Mouse (Mus musculus) cerebellum, adult 18-20 months (tissue): ENCODE results near the gene Tef.

Source experiments
- DNase-seq, 2 experiments: peaks; one replicate each; pipeline ENCODE4 v3.0.0; 2021

Tef gene

DNA sequence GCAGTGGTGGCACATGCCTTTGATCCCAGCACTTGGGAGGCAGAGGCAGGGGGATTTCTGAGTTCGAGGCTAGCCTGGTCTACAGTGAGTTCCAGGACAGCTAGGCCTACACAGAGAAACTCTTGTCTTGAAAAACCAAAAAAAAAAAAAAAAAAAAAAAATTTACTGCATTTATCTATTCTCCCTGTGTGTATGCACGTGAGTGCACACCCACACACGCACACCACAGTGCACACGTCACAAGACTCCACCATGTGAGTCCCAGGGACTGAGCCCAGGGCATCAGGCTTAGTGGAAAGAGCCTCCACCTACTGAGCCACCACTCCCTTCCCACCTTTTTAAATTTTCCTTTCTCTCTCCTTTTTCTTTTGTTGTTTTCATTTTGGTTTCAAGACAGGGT is 28.3 kb downstream of the Tef start:
- DNase-seq = no peak

DNA sequence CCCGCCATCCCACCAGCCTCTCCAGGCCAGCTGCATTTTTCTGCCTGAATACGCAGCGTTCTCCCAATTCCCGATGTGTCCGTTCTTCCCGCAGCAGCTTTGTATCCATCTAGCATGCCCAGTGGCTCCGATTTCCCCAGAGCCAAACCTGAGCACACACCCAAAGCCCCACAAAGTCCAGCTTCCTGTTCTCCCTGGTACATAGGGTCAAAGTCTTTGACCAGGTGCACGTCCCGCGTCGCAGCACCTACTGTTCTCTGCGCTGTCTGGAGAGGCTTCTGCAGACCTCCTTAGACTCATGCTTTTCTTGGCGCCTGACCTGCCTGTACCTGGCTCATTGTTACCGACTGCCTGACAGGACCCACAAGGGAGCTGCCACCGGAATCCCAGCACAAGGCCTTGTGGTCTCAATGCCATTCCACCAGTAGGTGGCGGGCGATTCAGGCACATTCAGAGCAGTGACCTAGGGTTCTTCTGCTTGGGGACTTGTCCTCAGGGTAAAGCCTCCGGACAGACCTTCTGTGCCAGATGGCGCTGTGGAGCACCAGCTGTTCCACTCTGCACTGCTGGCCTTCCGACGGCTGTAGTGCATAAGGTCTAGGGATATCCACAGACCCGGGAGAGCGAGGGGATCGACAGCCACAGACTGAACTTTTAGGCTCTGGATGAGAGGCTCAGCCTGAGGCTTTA is 29.1 kb downstream of the Tef start:
- peak; percentile 94 to 96 for DNase-seq

DNA sequence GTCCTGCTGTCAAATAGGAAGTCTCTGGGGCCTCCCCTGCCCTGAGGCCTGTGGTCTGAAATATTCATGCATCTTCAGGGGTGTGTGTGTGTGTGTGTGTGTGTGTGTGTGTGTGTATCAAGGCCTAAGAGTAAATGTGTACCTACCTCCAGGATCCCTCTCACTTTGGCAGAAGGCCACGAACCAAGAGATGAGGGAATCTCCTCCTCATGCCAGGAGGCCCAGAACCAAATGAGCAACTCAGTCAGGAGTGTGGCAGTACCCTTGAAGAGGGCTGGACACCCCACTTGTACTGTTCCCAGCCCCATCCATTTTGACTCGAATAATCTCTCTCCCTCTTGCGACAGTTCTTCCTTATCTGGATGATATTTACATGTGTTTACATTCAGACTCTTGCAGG is 30.0 kb downstream of the Tef start:
- DNase-seq = no peak

GRCm38 (mm10) chr15:81833481-81833880 is 31.3 kb downstream of the Tef start:
- DNase-seq = no peak

- DNase-seq = peak; percentile 62 to 66
Observed at GRCm38 (mm10) chr15:81834171-81834841, 32.1 kb downstream of the Tef start.

DNA sequence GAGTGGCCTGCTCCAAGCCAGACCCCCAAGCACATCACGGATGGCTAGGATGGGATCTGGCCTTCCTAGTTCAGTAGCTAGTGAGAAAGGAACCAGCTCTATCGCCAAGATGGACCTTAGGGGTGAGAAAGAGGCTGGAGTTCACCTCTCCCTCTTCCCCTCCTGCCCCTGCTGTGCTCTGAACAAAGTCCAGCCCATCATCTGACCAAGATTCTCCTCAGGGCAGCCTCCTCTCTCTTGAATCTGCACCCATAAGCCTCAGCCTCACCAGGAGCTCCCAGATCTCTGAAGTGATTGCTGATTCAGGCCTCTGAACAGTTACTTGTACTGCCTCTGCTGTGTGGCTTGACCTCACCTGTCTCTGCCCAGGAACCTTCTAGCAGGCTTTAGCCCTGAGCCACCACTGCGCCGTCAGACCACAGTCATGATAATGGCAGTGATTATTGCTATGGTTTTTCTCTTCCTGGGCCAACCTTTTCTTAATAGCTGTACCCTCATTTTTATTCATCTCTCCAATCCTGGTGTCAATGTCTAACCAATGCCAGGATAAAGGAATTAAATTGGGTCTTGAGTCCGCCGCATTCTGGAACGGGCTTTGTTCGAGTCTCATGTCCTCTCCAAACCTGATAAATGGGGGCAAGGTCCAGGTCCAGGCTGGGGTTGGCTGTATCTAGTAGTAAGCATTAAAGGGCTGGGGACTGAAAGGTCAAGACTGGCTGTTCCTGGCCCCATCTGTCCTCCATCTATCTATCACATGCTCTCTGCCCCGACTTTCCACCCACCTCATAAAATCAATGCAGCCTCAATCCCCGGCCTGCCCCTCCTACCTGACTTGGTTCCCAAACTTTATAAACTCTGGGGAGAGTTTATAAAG is 33.0 kb downstream of the Tef start:
- DNase-seq = peak in 1 of 2 experiments; percentile 29

DNA sequence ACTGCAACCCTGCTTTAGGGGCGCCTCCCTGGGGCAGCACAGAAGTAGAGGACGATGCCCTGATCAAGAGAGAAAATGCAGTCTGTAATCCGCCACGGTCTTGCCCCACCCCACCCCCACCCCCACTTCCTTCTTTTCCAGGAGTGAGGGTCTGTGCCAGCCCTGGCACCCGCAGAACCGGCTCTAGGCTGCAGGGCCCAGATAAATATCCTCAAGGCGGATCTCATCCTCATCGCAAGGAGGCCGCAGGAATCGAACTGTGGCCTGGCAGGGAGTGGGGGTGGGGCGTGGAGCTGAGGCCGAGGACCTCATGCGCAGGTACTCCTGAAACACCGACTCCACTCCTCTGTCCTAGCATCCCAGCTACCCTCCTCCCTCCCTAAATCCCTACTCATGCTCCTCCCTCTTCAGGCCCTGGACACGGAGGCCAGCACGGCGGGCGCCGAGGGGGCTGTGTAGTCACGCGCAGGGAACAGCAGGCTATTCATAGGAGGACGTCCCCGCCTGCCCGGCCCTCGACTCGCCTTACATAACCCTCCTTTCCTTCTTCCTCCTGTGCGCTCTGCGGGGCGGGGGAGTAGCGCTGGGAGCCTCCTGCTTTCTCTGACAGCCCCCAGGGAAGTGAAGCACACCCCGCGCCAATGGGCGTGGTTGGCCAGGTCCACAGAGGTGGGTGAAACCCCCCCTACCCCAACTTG is 34.1 kb downstream of the Tef start:
- DNase-seq = peak; percentile 88 to 91

- DNase-seq = peak in 1 of 2 experiments; percentile 54
Observed at GRCm38 (mm10) chr15:81836966-81837920, 35.0 kb downstream of the Tef start.

DNA sequence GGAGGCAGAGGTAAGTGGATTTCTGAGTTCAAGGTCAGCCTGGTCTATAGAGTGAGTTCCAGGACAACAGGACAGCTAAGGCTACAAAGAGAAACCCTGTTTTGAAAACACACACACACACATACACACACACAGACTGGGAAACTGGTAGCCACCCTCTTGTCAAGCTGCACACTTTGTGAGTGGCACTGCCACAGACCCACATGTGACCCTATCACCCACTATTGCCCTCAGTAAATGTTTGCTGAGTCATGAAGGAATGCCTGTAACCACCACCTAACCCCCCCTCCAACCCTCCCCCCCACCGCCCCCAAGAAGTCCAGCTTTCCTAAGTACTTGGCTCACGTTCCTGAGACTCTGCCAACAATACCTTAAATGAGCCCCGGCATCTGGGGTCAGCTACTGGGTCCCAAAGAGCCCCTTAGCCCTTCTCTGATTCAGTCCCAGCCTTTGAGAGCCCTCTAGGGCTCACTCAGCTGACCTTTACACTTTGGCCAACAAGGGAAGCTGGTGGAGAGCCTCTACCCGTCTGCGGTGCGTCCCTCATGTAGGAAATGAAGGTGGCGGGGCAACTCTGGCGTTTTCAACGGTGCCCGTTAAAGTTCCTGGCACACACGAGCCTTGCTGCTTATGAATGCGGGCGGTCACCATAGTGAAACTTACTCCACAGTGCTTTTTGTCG is 36.5 kb downstream of the Tef start:
- DNase-seq = no peak

GRCm38 (mm10) chr15:81839634-81840033 is 37.4 kb downstream of the Tef start:
- peak; percentile 97 to 98 for DNase-seq

DNA sequence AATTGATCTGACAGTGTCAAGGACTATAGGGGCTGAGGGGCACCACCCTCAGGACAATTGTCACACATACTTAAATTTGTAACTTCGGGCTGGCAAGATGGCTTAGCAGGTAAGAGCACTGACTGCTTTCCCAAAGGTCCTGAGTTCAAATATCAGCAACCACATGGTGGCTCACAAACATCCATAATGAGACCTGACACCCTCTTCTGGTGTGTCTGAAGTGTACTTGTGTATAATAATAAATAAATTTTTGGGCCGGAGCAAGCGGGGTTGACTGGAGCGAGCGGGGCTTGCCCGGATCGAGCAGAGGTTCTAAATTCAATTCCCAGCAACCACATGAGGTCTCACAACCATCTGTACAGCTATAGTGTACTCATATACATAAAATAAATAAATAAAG is 38.1 kb downstream of the Tef start:
- no peak for DNase-seq

GRCm38 (mm10) chr15:81842275-81842674 is 40.1 kb downstream of the Tef start:
- no peak for DNase-seq

GRCm38 (mm10) chr15:81845033-81845625 is 42.9 kb downstream of the Tef start:
- no peak for DNase-seq

DNA sequence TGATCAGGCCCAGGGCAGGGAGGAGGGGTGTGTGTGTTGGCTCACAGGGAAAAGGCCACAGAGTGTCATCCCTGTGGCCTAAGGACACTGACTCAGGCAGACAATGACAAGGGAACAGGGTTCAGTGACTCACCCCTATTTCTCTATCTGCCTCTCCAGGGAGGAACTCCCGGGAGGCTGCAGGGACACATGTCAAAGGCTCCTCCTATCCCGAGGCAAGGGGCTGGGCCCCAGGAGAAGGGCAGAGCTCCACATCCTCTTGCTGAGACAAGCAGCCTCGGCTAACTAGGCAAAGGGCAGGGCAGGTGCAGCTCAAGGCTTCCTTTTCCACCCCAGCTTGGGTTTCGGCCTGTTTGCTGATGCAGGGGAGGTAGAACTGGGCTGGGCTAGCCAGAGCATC is 43.5 kb downstream of the Tef start:
- DNase-seq = no peak

- DNase-seq = no peak
Observed at GRCm38 (mm10) chr15:81846755-81847154, 44.5 kb downstream of the Tef start.

DNA sequence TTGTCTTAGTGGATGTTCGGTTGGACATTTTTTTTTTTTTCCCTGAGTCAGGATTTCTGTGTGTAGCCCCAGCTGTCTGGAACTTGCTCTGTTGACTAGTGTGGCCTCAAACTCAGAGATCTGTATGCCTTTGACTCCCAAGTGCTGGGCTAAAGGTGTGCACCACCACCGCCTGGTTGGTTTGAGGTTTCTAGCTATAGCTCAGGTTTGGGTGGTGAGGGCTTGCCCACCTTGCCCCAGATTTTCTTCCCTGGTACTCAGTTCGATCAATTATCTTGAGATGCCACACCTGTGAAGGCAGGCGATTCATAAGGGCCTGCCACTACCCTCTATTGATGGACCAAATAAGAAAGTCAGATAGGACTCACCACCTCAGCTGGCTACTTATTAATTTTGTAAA is 44.9 kb downstream of the Tef start:
- no peak for DNase-seq

DNA sequence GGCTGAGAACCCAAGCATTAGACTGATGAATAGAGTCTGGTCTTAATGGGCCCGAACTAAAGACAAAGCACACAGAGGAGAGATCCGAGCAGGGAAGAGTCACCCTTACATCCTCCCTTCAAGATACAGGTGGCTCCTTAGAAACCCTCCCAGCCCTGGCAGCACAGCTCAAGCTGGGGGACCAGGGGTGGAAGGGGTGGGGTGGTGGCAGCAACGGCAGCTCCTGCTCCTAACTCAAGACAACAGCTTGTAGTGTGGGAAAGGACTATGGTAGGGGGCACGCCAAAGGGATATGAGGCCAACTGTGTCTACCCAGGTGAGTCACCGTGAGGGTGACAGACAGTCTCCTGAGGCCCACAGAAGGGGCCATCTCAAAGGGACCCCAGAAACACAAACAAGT is 45.6 kb downstream of the Tef start:
- DNase-seq = no peak

DNA sequence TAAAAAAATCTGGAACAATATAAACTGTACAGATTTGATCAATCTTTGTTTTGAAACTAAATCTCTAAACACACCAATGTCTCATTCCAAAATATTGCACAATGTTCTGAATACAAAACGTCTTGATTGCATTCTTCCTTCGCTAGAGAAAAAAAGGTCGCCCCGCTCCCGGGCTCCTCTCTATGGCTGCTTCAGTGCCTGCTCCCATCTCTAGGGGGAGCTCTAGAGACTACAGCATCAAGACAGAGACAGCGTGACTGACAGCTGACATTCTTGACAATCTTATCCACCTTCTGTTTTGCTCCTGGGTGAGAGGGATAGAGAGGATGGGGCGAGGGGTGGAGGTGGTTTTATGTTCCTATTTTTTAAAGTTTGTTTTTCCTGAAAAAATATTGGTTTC is 46.1 kb downstream of the Tef start:
- peak; percentile 60 to 64 for DNase-seq

DNA sequence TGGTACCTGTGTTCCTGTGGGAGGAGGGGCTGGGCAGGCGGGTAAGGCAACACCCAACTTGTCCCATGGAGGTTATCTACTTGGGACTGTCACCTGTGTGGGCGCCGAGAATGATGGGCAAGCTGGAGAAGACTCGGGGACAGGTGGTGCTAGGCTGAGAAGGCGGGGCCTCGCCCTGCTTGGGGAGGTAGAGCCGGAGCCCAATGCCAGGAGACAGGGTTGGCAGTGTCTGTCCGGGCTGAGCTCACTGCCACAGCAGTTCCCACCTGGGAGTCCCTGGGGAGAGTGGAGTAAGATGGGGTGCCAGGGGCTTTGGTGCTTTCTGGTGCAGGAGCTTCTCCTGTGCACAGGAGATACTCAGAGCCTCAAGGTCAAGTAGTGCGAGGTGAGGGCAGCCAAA is 46.9 kb downstream of the Tef start:
- peak; percentile 76 to 83 for DNase-seq

DNA sequence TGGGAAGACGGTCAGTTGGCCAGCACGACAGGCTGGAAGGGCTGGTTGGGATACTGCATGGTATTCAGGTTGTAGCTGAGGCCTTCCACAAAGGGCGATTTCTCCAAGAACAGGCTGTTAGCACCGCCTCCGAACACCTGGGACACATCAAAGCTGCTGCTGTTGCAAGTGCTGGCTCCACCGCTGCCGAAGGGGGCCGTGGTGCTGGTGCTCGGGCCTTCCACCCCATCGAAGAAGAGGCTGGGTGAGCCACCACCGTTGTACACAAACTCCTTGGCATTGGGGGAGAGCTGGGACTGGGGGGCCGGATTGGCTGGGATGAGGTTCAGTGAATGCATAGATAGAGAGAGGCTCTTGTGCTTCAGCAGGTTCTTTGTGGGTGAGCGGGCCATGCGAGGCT is 48.5 kb downstream of the Tef start:
- DNase-seq = no peak

DNA sequence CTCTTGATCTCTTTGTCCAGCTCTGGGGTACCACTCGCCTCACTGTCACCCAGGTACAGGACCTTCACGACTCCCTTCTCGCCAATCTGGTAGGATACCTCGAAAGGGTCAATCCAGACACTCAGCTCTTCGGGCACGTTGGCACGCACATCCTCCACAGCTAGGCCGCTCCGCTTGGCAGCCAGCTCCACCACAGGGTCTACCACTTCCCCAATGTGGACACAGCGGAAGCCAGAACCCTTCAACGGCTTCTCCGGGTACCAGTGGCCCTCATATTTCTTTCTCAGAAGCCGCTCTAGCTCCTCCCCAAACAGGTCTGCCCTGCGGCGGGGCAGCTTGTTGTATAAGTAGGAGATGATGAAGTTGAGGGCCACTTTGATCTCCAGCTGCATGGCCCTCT is 49.2 kb downstream of the Tef start:
- DNase-seq = no peak
